Mouse (Mus musculus) megakaryocyte, adult 5-6 weeks (primary cell): ENCODE measurements around the gene Stard3. TPM values are rescaled to one million over a fixed set of nuclear protein-coding genes. Genes with fewer than 3 reads are reported as not detected.

Experiments used
- ATAC-seq: 2 replicates; pipeline ENCODE4 v1.8.0; 2016; ENCODE audit warnings: mild to moderate bottlenecking, inconsistent platforms; ENCODE audit not compliant: poor library complexity, severe bottlenecking
- total RNA-seq, 2 experiments: library from RNA; stranded (forward) in 1 of 2; stranded (reverse) in 1 of 2; fragments of 153-499, 151-499 nt in 1 of 2; fragments of 221-1000, 200-1000 nt in 1 of 2; gene quantifications; 2 replicates each; pipeline versions ENCODE4 v1.2.3 to v1.2.4; 2015 to 2017

Gene Stard3
- total RNA-seq, 2 experiments from 2014 or later: 28.5 to 39.9 TPM

- ATAC-seq: peak; percentile 19; the same call in 1 of the 2 replicates
These were observed 34.5 kb downstream of the Stard3 start for GRCm38 (mm10) chr11:98392645-98393044.

GRCm38 (mm10) chr11:98393317-98393716, 35.1 kb downstream of the Stard3 start:
- ATAC-seq: no peak

GRCm38 (mm10) chr11:98394301-98394700, 36.1 kb downstream of the Stard3 start:
- ATAC-seq: no peak

- no peak for ATAC-seq
These were observed 36.9 kb downstream of the Stard3 start for GRCm38 (mm10) chr11:98395041-98395440.

GRCm38 (mm10) chr11:98397946-98398345, 39.8 kb downstream of the Stard3 start:
- ATAC-seq: no peak

- peak; percentile 95 for ATAC-seq
These were observed 42.1 kb downstream of the Stard3 start, which contains the start of gene Pgap3 for GRCm38 (mm10) chr11:98400161-98400726. Gene Pgap3 (minus strand): TSS chr11:98400490.

- ATAC-seq: no peak
These were observed 42.6 kb downstream of the Stard3 start for GRCm38 (mm10) chr11:98400816-98401215.

- no peak for ATAC-seq
These were observed 48.5 kb downstream of the Stard3 start for GRCm38 (mm10) chr11:98406621-98407020.

- ATAC-seq: no peak
These were observed 50.7 kb downstream of the Stard3 start for GRCm38 (mm10) chr11:98408872-98409271.

- no peak for ATAC-seq
These were observed 51.2 kb downstream of the Stard3 start for GRCm38 (mm10) chr11:98409341-98409822.

- no peak for ATAC-seq
These were observed 54.2 kb downstream of the Stard3 start, which contains the start of gene Erbb2 for GRCm38 (mm10) chr11:98412273-98412796. Gene Erbb2 (plus strand): TSS chr11:98412470.

GRCm38 (mm10) chr11:98412797-98413301, 54.7 kb downstream of the Stard3 start:
- no peak for ATAC-seq

- ATAC-seq: no peak
These were observed 55.6 kb downstream of the Stard3 start for GRCm38 (mm10) chr11:98413731-98414130.

- no peak for ATAC-seq
These were observed 56.0 kb downstream of the Stard3 start for GRCm38 (mm10) chr11:98414162-98414561.

GRCm38 (mm10) chr11:98417074-98417473, 58.9 kb downstream of the Stard3 start:
- no peak for ATAC-seq

GRCm38 (mm10) chr11:98418273-98418672, 60.1 kb downstream of the Stard3 start:
- ATAC-seq: no peak

- no peak for ATAC-seq
These were observed 60.9 kb downstream of the Stard3 start for GRCm38 (mm10) chr11:98418939-98419547.

- no peak for ATAC-seq
These were observed 68.4 kb downstream of the Stard3 start for GRCm38 (mm10) chr11:98426592-98426991.

- no peak for ATAC-seq
These were observed 70.3 kb downstream of the Stard3 start for GRCm38 (mm10) chr11:98428436-98428835.
